Mouse (Mus musculus) E14TG2a.4 (cell line): ENCODE measurements around the gene Mbtd1.

Experiments
- CTCF ChIP-seq: conservative IDR thresholded peaks from 2 replicates; pipeline ENCODE4 v1.5.1; 2014; ENCODE audit warnings: low read length
- POU5F1 ChIP-seq: IDR thresholded peaks from 2 replicates; pipeline ENCODE4 v1.6.1; 2014; ENCODE audit warnings: low read length, borderline replicate concordance

DNA sequence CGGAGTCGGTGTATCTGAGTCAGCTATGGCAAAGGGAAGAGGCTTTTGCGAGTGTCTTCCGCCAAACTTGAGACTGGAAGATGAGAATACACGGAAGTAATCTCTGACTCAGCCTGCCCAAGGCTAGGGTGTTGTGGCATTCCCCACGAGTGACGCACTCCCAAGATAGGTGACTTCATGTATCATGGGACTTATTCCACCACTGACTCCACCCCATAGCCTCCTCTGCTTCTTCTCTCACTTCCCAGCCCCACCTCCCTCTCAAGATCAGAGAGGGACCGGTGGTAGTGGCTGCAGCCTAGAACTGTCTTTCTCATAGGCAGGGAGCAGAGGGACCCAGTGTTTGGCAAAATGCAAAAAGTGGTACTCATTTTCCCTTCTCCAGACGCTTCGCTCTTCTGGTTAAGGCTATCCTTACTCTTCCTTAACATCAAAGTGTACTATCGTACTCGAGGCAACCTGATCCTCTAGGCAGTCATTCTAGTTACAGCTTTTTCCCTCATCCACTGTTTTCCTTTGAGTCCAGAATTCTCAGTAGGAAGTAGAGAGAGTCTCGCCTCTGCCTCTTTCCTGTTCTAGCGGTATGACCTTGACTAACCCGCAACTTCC is 109.6 kb downstream of the Mbtd1 start:
- TF ChIP-seq CTCF (no peak), POU5F1 (no peak)
